Mouse (Mus musculus) embryonic fibroblast, embryonic 13.5 days (primary cell): ENCODE measurements around the gene Usp22. TPM values are rescaled to one million over a fixed set of nuclear protein-coding genes. Genes with fewer than 3 reads are reported as not detected.
A peak's percentile ranks its signal among the peaks of the same experiment; 100 is the strongest.
"Not testable (repeated sequence)": the region's sequence is repeated elsewhere in the genome, so short reads cannot be mapped to it uniquely, and the experiment has no call there.

Source experiments
- H3K27ac ChIP-seq: 2 replicates; pipeline ENCODE4 v1.5.1; 2012; ENCODE audit warnings: low read length, control low read depth, inconsistent platforms; ENCODE audit not compliant: insufficient read depth
- H3K4me1 ChIP-seq: 2 replicates; pipeline ENCODE4 v1.6.1; 2011; ENCODE audit warnings: low read length; ENCODE audit not compliant: control insufficient read depth, insufficient read depth
- H3K4me3 ChIP-seq: 2 replicates; pipeline ENCODE4 v1.5.1; 2011; ENCODE audit warnings: mild to moderate bottlenecking, control low read depth, low read length; ENCODE audit not compliant: insufficient read depth
- CTCF ChIP-seq: IDR thresholded peaks from 2 replicates; pipeline ENCODE4 v1.5.1; 2011; ENCODE audit warnings: mild to moderate bottlenecking, control low read depth, low read length, moderate library complexity, borderline replicate concordance; ENCODE audit not compliant: insufficient read depth
- POLR2A ChIP-seq: IDR thresholded peaks from 2 replicates; pipeline ENCODE4 v1.6.1; 2011; ENCODE audit warnings: low read depth, mild to moderate bottlenecking, control low read depth, low read length, moderate library complexity
- polyA plus RNA-seq: library from polyadenylated mRNA; stranded (reverse); fragments of >200 nt; gene quantifications from 2 replicates; pipeline ENCODE4 v1.2.4, GENCODE M21; 2011; ENCODE audit warnings: low read depth; ENCODE audit not compliant: missing spikeins, insufficient read length

Gene Usp22
- polyA plus RNA-seq, 1 experiment, result 117 TPM

GRCm38 (mm10) chr11:61192779-61193178 is 17.9 kb upstream of the Usp22 start:
- H3K4me3 ChIP-seq, result no peak overlapping the region
- H3K27ac ChIP-seq, result no peak overlapping the region
- no peaks in the 10 kb centered on the region for H3K4me1 ChIP-seq
- TF ChIP-seq CTCF (no peak), POLR2A (no peak)

GRCm38 (mm10) chr11:61192123-61192522 is 17.3 kb upstream of the Usp22 start:
- not testable (repeated sequence) for H3K4me1 ChIP-seq, H3K4me3 ChIP-seq, H3K27ac ChIP-seq

- Histone ChIP-seq H3K4me1 (no peaks in the 10 kb centered on the region), H3K27ac (no peak overlapping the region), H3K4me3 (no peak overlapping the region)
- TF ChIP-seq POLR2A, result no peak
- no peak for TF ChIP-seq CTCF
Measured at GRCm38 (mm10) chr11:61190776-61191175, 15.9 kb upstream of the Usp22 start.

- H3K4me3 ChIP-seq, result no peak overlapping the region
- TF ChIP-seq CTCF (no peak), POLR2A (no peak)
- H3K4me1 ChIP-seq, result no peaks in the 10 kb centered on the region
- H3K27ac ChIP-seq, result no peak overlapping the region
Measured at GRCm38 (mm10) chr11:61183820-61184219, 9.0 kb upstream of the Usp22 start.

GRCm38 (mm10) chr11:61181624-61182023 is 6.8 kb upstream of the Usp22 start:
- Histone ChIP-seq H3K4me3 (no peak overlapping the region), H3K4me1 (peaks cover 2% of the 10 kb centered on the region; the same call in 1 of the 2 replicates), H3K27ac (no peak overlapping the region)
- TF ChIP-seq POLR2A, result no peak
- no peak for TF ChIP-seq CTCF

GRCm38 (mm10) chr11:61180361-61180760 is 5.5 kb upstream of the Usp22 start:
- no peak overlapping the region for H3K4me3 ChIP-seq
- H3K27ac ChIP-seq, result 0 out of 2 replicates have a peak overlapping the region, but pooled peaks have one; percentile 32
- TF ChIP-seq POLR2A (no peak), CTCF (no peak)
- H3K4me1 ChIP-seq, result peaks cover 4% of the 10 kb centered on the region

- no peak overlapping the region for H3K27ac ChIP-seq
- TF ChIP-seq CTCF, result no peak
- TF ChIP-seq POLR2A, result no peak
- peaks cover 4% of the 10 kb centered on the region for H3K4me1 ChIP-seq
- H3K4me3 ChIP-seq, result no peak overlapping the region
Measured at GRCm38 (mm10) chr11:61176321-61176720, 1.5 kb upstream of the Usp22 start.

GRCm38 (mm10) chr11:61175778-61176177 is 923 bp upstream of the Usp22 start:
- H3K27ac ChIP-seq, result no peak overlapping the region
- TF ChIP-seq CTCF, result no peak
- TF ChIP-seq POLR2A, result no peak
- peaks cover 4% of the 10 kb centered on the region for H3K4me1 ChIP-seq
- H3K4me3 ChIP-seq, result no peak overlapping the region

GRCm38 (mm10) chr11:61174291-61174820 is 499 bp downstream of the Usp22 start:
- no peak for TF ChIP-seq POLR2A
- peak; percentile 53; the same call in 1 of the 2 replicates for TF ChIP-seq CTCF
- peak overlapping the region; percentile 61 for H3K27ac ChIP-seq
- peaks cover 4% of the 10 kb centered on the region for H3K4me1 ChIP-seq
- H3K4me3 ChIP-seq, result peak overlapping the region; percentile 96

- H3K4me1 ChIP-seq, H3K27ac ChIP-seq: not testable (repeated sequence)
- H3K4me3 ChIP-seq, result peak overlapping the region; percentile 96
Measured at GRCm38 (mm10) chr11:61173477-61173876, 1.4 kb downstream of the Usp22 start.

- Histone ChIP-seq H3K4me3 (no peak overlapping the region), H3K4me1 (no peaks in the 10 kb centered on the region; the same call in 1 of the 2 replicates), H3K27ac (no peak overlapping the region)
- no peak for TF ChIP-seq CTCF
- TF ChIP-seq POLR2A, result no peak
Measured at GRCm38 (mm10) chr11:61170184-61170583, 4.7 kb downstream of the Usp22 start.
